Mouse (Mus musculus) forebrain, embryonic 11.5 days (tissue): ENCODE measurements around the gene Zfp410. TPM values are rescaled to one million over a fixed set of nuclear protein-coding genes. Genes with fewer than 3 reads are reported as not detected.

Source experiments
- ATAC-seq: fragments of 200-750 bp; cut with Nextera tagmentation; replicated peaks from 2 replicates; pipeline ENCODE4 v1.8.0; 2017; ENCODE audit warnings: moderate TSS enrichment; ENCODE audit not compliant: low FRiP score
- DNase-seq: peaks from one replicate; pipeline ENCODE4 v3.0.0-alpha.2; 2017; ENCODE audit warnings: low spot score
- H3K27ac ChIP-seq: fragments of 300-500 bp; sonication (generic); 2 replicates; pipeline ENCODE4 v1.5.1; 2014; ENCODE audit warnings: low read depth, low read length
- H3K27me3 ChIP-seq: fragments of 300-500 bp; sonication (generic); 2 replicates; pipeline ENCODE4 v1.6.1; 2014; ENCODE audit warnings: mild to moderate bottlenecking, low read length, mixed read lengths; ENCODE audit not compliant: control insufficient read depth, insufficient read depth
- H3K36me3 ChIP-seq: fragments of 300-500 bp; sonication (generic); 2 replicates; pipeline ENCODE4 v1.6.1; 2014; ENCODE audit warnings: mild to moderate bottlenecking, low read length, moderate library complexity, mixed read lengths; ENCODE audit not compliant: control insufficient read depth, insufficient read depth
- H3K4me1 ChIP-seq: fragments of 300-500 bp; sonication (generic); replicated peaks from 2 replicates; pipeline ENCODE4 v1.6.1; 2014; ENCODE audit warnings: low read length, mixed read lengths; ENCODE audit not compliant: control insufficient read depth, insufficient read depth
- H3K4me2 ChIP-seq: fragments of 300-500 bp; sonication (generic); 2 replicates; pipeline ENCODE4 v1.6.1; 2014; ENCODE audit warnings: low read depth, mild to moderate bottlenecking, low read length, moderate library complexity, mixed read lengths; ENCODE audit not compliant: severe bottlenecking
- H3K4me3 ChIP-seq: fragments of 300-500 bp; sonication (generic); 2 replicates; pipeline ENCODE4 v1.5.1; 2014; ENCODE audit warnings: low read depth, low read length
- H3K9ac ChIP-seq: fragments of 300-500 bp; sonication (generic); 2 replicates; pipeline ENCODE4 v1.6.1; 2014; ENCODE audit warnings: low read length
- H3K9me3 ChIP-seq: fragments of 300-500 bp; sonication (generic); 2 replicates; pipeline ENCODE4 v1.6.1; 2016; ENCODE audit warnings: low read length, mixed read lengths; ENCODE audit not compliant: control insufficient read depth
- WGBS: fragments of 180-500 bp; shearing (Covaris S2); extraction: QIAGEN DNeasy Blood & Tissue Kit; methylation state at CpG from one replicate; pipeline ENCODE4 v1.1.7; 2014; 5-methylcytosine and 5-hydroxymethylcytosine counted together
- polyA plus RNA-seq: library from polyadenylated mRNA; unstranded; fragments of >200 nt; fragmentation: Nextera tagmentation; extraction: Ambion mirVana; gene quantifications from 2 replicates; pipeline ENCODE4 v1.2.1, GENCODE M21; 2014

Gene Zfp410
- polyA plus RNA-seq, 1 experiment from 2014 or later = 129 TPM

DNA sequence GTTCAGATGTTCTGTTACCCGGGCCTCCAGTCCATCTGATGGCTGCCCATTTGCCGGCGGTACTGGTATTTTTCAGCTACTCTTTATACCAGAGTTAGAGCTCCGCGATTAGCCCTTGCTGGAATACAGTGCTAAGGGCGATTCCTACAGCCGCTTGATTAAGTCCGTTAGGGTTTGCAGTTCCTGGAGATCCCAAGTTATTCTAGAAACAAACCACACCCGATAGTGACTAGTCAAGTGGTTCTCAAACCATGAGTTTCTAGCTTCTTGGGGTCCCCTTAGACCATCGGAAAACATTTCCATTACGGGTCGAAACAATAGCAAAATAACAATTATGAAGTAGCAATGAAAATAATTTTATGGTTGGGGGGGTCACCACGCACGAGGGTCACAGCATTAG is 32.3 kb upstream of the Zfp410 start:
- Histone ChIP-seq H3K4me2 (peak overlapping the region; percentile 71; the same call in 1 of the 2 replicates), H3K4me1 (peaks cover 5% of the 10 kb centered on the region; the same call in 1 of the 2 replicates), H3K4me3 (no peak overlapping the region), H3K27ac (no peak overlapping the region), H3K36me3 (no peaks in the 10 kb centered on the region), H3K9ac (no peak overlapping the region; the same call in 1 of the 2 replicates), H3K9me3 (no peaks in the 10 kb centered on the region), H3K27me3 (no peaks in the 10 kb centered on the region)
- ATAC-seq (no peak), DNase-seq (no peak)
- 81% methylated on average over 14 of the region's 14 CpGs for WGBS

- H3K4me3 ChIP-seq = peak within 1 kb of the TSS; percentile 51
- no peak within 1 kb of the TSS for H3K27ac ChIP-seq
- H3K36me3 ChIP-seq = no peaks in the 10 kb centered on the region
- peak; percentile 94 for DNase-seq
- H3K4me2 ChIP-seq = peak within 1 kb of the TSS; percentile 71
- H3K9ac ChIP-seq = peak within 1 kb of the TSS; percentile 62
- WGBS = under 1% methylated on average over 39 of the region's 39 CpGs
- peak; percentile 94 for ATAC-seq
- no peaks in the 10 kb centered on the region for H3K27me3 ChIP-seq
- no peaks in the 10 kb centered on the region for H3K9me3 ChIP-seq
- H3K4me1 ChIP-seq = peaks cover 5% of the 10 kb centered on the region; the same call in 1 of the 2 replicates
Measured at GRCm38 (mm10) chr12:84284885-84285592, 31.6 kb upstream of the Zfp410 start, which contains the start of gene Ptgr2. TSS of gene Ptgr2 (plus strand) at chr12:84285232.

DNA sequence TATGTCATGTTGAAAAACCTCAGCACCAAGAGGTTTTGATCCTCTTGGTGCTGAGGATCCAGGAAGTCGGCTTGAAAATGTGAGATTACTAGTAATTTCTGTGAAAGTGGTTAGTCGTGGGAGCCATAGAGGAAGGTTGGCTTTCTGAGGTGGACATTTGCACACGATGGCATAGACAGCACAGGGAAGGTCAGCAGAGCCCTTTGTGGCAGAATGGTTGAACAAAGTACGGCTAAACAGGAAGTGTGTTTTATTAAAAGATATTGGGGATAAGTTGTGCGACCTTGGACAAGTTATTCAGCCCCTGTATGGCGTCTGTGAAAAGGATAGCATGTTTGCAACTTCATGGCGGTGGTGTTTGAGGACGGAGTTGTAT is 31.1 kb upstream of the Zfp410 start:
- peak overlapping the region; percentile 62 for H3K9ac ChIP-seq
- H3K4me3 ChIP-seq = peak overlapping the region; percentile 51
- H3K4me2 ChIP-seq = peak overlapping the region; percentile 71
- H3K9me3 ChIP-seq = no peaks in the 10 kb centered on the region
- H3K27me3 ChIP-seq = no peaks in the 10 kb centered on the region
- no peak; the same call in 1 of the 2 replicates for ATAC-seq
- H3K36me3 ChIP-seq = no peaks in the 10 kb centered on the region
- DNase-seq = no peak
- H3K4me1 ChIP-seq = peaks cover 5% of the 10 kb centered on the region; the same call in 1 of the 2 replicates
- 41% methylated on average over 8 of the region's 8 CpGs for WGBS
- H3K27ac ChIP-seq = no peak overlapping the region

GRCm38 (mm10) chr12:84288461-84288860 is 28.2 kb upstream of the Zfp410 start:
- ATAC-seq = no peak
- Histone ChIP-seq H3K27me3 (no peaks in the 10 kb centered on the region), H3K36me3 (no peaks in the 10 kb centered on the region), H3K4me2 (no peak overlapping the region), H3K27ac (no peak overlapping the region), H3K9me3 (no peaks in the 10 kb centered on the region), H3K9ac (no peak overlapping the region), H3K4me3 (no peak overlapping the region), H3K4me1 (peaks cover 5% of the 10 kb centered on the region; the same call in 1 of the 2 replicates)
- DNase-seq = peak; percentile 62
- WGBS = 57% methylated on average over 3 of the region's 3 CpGs

DNA sequence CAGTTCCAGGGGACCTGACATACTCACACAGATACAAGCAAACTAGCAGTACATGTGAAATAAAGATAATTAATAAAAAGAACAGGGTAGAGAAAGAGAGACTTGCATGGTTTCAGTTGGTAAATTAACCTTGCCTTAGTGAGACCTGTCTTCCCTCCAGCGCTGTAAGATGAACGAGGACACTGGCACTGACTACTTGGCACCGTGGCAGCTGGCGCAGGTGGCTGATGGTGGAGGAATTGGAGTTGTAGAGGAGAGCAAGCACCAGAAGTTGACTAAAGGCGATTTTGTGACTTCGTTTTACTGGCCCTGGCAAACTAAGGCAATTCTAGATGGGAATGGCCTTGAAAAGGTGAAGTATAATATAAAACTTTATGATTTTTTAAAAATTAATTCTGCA is 18.8 kb upstream of the Zfp410 start:
- ATAC-seq = no peak
- Histone ChIP-seq H3K9me3 (no peaks in the 10 kb centered on the region), H3K9ac (no peak overlapping the region), H3K4me2 (no peak overlapping the region), H3K27ac (no peak overlapping the region), H3K4me1 (no peaks in the 10 kb centered on the region), H3K4me3 (no peak overlapping the region), H3K27me3 (no peaks in the 10 kb centered on the region), H3K36me3 (no peaks in the 10 kb centered on the region)
- WGBS = 95% methylated on average over 6 of the region's 6 CpGs
- DNase-seq = no peak

GRCm38 (mm10) chr12:84299265-84299664 is 17.4 kb upstream of the Zfp410 start:
- WGBS = 97% methylated on average over 2 of the region's 2 CpGs

DNA sequence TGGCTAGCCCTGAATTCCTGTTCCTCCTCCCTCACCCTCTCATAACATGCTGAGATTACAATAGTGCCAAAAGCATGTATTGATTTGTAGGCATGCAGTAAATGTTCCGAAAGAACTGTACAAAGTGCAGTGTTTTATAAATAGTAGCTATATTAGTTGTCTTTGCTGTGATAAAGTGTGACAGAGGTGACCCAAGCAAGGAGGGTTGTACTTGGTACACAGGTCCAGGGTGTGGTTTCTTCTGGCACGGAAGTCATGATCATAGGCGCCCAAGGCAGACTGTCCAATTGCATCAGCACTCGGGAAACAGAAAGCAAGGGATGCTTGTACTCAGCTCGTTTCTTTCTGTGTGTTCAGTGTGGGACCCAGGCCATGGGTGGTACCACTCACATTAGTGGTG is 12.6 kb upstream of the Zfp410 start:
- no peak for DNase-seq

More at GRCm38 (mm10) chr12:84299265-84299664, 17.4 kb upstream of the Zfp410 start:
- H3K9me3 ChIP-seq = no peaks in the 10 kb centered on the region
- H3K4me1 ChIP-seq = no peaks in the 10 kb centered on the region
- H3K4me2 ChIP-seq = no peak overlapping the region
- H3K27ac ChIP-seq = no peak overlapping the region
- H3K36me3 ChIP-seq = no peaks in the 10 kb centered on the region
- H3K27me3 ChIP-seq = no peaks in the 10 kb centered on the region
- no peak overlapping the region for H3K4me3 ChIP-seq
- DNase-seq = no peak
- H3K9ac ChIP-seq = no peak overlapping the region
- no peak for ATAC-seq

DNA sequence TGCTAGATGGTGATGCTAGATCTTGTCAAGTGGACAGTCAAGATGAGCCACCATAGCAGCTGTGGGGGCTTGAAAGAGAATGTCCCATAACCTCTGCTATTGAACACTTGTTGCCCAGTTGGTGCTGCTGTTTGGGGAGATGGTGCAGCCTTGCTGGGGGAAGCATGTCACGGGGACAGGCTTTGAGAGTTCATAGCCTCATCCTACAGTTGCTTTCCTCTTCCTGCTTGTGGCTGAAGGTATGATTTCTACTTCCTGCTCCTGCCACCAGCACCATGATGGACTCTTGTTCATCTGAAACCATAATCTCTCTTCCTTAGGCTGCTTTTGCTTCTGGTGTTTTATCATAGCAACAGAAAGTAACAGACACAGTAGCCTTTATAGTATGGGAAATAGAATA is 12.1 kb upstream of the Zfp410 start:
- no peak for DNase-seq

More for the DNA sequence above, 12.6 kb upstream of the Zfp410 start:
- H3K9me3 ChIP-seq = no peaks in the 10 kb centered on the region
- no peak overlapping the region for H3K4me3 ChIP-seq
- H3K27ac ChIP-seq = no peak overlapping the region
- no peak for ATAC-seq
- H3K9ac ChIP-seq = no peak overlapping the region
- WGBS = 95% methylated on average over 5 of the region's 5 CpGs
- no peaks in the 10 kb centered on the region for H3K36me3 ChIP-seq
- no peaks in the 10 kb centered on the region for H3K4me1 ChIP-seq
- no peaks in the 10 kb centered on the region for H3K27me3 ChIP-seq
- H3K4me2 ChIP-seq = no peak overlapping the region

GRCm38 (mm10) chr12:84311306-84311705 is 5.3 kb upstream of the Zfp410 start:
- DNase-seq (no peak), ATAC-seq (no peak)
- 0 out of 2 replicates have a peak, but pooled peaks cover 2% of the 10 kb centered on the region for H3K4me1 ChIP-seq
- H3K36me3 ChIP-seq = no peaks in the 10 kb centered on the region
- H3K9me3 ChIP-seq = no peaks in the 10 kb centered on the region
- no peak overlapping the region for H3K27ac ChIP-seq
- H3K4me3 ChIP-seq = no peak overlapping the region
- H3K9ac ChIP-seq = no peak overlapping the region
- H3K27me3 ChIP-seq = no peaks in the 10 kb centered on the region
- no peak overlapping the region for H3K4me2 ChIP-seq
- WGBS = 91% methylated on average over 3 of the region's 5 CpGs

More for the DNA sequence above, 12.1 kb upstream of the Zfp410 start:
- Histone ChIP-seq H3K27ac (no peak overlapping the region), H3K9me3 (no peaks in the 10 kb centered on the region), H3K9ac (no peak overlapping the region), H3K4me2 (no peak overlapping the region), H3K36me3 (no peaks in the 10 kb centered on the region), H3K4me1 (no peaks in the 10 kb centered on the region), H3K27me3 (no peaks in the 10 kb centered on the region), H3K4me3 (no peak overlapping the region)
- no peak for ATAC-seq
- WGBS = 81% methylated on average over 1 of the region's 1 CpGs
